Mouse (Mus musculus): Measurements from ENCODE around the gene Ephb6. TPM values are rescaled to one million over a fixed set of nuclear protein-coding genes. Genes with fewer than 3 reads are reported as not detected.
"Not testable (repeated sequence)": the region's sequence is repeated elsewhere in the genome, so short reads cannot be mapped to it uniquely, and the experiment has no call there.

Ephb6 gene
- polyA plus RNA-seq (2017; shearing (Covaris generic)), result 10 to 100 TPM in 1 of 2 experiments, 1 to 10 TPM in 1; 7.8 to 10.6 TPM

DNA sequence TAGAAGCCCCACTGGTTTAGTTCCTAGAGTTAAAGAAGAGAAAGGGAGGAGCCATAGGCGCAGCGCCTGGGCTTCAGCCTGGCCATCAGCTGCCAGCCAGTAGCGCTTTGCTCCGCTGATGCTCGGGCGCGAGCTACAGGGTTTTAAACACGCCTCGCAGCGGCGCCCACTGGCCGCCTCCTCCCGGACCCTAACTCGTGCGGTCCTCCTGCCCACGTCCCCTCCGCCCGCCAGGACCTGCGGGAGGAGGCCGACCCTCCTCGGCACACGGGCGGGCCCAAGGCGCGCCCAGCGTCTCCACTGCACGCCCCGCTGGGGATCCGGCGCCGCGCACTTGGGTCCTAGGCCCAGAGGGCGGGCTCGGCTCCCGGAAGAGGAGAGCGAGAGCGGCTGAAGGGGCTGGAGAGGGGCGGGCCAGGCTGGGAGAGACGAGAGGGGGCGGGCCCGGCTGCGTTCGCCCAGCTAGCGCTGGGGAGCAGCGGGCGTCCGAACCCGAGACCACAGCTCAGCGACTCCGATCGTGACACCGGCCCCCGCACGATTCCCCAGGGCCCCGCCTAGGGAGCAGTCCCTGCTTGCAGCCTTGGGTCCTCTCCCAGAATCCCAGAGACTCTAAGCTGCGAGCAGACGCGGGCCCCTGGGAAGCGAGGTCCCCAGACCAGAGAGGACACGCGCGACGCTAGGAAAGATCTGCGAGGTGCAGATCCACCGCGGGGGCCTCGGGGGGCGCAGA lies at the start of gene Ephb6:
TSS of gene Ephb6 (plus strand) at position 422 of the 733 bp plus-strand sequence.
- ATAC-seq, result peak; percentile 84

GRCm38 (mm10) chr6:41556389-41556788 lies 48.9 kb upstream of the Ephb6 start:
- no peak for ATAC-seq

DNA sequence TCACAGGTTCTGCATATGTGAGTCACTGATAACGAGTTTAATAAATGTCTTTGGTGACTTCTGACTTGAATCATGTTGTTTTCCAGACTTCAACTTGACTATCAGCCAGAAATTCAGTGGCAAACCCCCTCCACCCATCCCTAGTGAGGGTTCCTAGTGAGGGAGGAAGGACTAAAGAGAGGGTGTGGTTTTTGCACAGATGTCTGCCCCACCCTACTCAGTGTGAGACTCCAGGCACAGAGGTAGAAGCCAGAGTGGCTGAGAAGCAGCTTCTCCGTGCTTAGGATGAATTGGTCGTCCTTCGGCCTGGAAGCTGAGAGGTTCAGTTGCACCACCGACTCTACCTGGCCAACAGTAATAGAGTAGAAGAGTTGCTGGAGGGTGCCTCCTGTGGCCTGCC lies 47.8 kb upstream of the Ephb6 start:
- ATAC-seq, result no peak

- peak; percentile 20 for ATAC-seq
Measured at GRCm38 (mm10) chr6:41558271-41558670, 47.0 kb upstream of the Ephb6 start.

DNA sequence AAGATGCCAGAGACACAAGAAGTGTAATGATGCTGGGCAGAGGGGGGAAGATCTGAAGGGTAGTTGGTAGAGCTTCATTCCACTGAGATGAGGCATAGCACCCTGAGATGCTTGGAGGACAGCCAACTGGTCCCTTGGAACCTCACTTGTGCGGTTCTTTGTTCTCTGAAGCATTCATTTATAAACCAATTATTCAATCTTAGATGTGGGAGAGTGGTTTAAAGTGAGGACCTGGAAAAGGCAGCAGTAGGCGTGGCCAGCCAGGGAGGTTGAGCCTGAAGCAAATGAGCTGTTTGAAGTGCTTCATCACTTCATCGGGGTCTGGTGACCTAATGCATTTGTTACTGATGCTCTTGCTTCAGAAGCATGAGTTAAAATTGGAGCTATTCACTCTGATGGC lies 46.0 kb upstream of the Ephb6 start:
- no peak for ATAC-seq

DNA sequence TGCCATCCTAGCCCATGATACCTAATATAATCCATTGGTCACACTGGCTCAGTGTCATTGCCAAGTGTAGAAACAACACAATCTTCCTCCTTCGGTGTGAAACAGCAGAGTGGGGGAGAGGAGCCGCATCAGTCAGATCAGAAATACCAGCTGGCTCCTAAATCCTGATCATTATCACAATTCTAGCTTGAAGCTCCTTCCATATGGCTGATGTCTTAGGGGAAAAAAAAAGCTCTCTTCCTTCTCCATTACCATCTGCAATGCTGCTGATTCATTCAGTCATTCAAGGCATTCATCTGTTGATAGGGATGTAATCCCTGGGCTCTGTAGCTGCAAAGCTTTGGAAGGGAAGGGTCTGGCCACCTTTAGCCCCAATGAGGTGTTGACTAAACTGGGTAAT lies 45.0 kb upstream of the Ephb6 start:
- no peak for ATAC-seq

- ATAC-seq, result no peak
Measured at GRCm38 (mm10) chr6:41562598-41562997, 42.7 kb upstream of the Ephb6 start.

DNA sequence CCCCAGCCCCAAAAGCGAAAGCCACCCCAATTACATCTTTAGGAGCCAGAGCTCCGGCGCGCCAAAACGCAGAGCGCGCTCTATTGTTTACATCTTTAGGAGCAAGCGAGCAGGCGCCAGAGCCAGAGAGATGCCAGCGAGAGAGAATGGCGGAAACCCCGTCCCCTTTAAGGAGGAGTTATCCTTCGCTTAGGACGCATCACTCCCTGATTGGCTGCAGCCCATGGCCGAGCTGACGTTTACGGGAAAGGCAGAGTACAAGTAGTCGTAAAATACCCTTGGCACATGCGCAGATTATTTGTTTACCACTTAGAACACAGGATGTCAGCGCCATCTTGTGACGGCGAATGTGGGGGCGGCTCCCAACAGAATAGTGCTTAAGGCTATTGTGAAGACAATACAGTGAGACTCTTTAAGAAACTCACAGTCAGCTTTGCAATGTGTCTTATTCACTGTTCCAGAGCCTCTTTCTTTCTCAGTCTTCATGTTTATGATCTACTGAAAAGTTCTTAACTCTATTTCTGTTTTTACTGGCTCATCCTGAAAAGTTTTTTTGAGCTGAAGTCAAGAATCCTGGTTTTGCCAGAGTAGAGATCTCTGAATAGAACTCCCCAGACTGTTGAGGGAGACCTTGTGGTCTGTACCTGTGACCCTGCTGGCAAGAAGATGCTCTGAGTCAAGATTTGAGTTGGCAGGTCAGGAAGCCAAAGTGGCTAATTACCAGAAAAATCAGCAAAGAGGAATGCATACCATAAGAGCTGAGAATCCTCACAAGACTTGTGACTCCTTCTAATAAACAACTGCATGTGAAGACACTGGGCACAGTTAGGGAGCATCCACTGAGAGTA lies 42.0 kb upstream of the Ephb6 start:
- not testable (repeated sequence) for ATAC-seq

GRCm38 (mm10) chr6:41565261-41565660 lies 40.0 kb upstream of the Ephb6 start:
- no peak for ATAC-seq

GRCm38 (mm10) chr6:41566965-41567364 lies 38.3 kb upstream of the Ephb6 start:
- peak; percentile 36 for ATAC-seq

- no peak for ATAC-seq
Measured at GRCm38 (mm10) chr6:41569078-41569477, 36.2 kb upstream of the Ephb6 start.

- ATAC-seq, result no peak
Measured at GRCm38 (mm10) chr6:41576526-41577097, 28.7 kb upstream of the Ephb6 start.

DNA sequence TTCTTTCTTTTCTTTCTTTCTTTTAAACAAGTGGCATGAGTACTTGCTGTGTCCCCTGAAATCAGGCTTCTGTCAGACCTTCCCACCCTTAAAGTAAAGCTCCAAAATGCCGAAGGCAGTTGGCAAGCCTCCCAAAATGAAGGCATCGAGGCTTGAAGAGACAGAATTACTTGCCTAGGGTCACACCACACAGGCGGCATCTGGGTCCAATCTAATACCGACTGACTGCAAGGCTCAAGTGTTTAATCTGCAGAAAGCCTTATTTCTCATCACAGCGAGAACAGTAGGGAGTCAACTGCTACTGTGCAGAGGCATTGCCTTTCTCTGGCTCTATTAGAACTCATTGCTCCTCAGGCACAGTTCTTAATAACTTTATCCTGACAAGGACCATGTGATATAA lies 28.0 kb upstream of the Ephb6 start:
- ATAC-seq, result no peak

- no peak for ATAC-seq
Measured at GRCm38 (mm10) chr6:41581295-41581694, 24.0 kb upstream of the Ephb6 start.

DNA sequence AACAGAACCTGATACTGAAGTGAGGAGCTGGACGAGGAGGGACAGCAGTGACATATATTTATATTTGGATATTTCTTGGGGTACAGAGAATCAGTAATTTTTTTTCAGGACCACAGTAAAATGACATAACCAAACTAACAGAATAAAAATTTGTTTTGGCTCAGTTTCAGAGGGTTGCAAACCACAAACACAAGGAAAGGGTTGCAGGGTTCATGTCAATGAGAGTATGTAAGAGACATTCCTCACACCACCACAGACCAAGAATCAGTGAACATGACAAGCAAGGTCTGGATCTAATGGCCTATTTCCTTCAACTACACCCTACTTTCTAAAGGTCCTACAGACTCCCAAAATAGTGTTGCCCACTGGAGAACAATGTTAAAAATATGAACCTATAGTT lies 23.1 kb upstream of the Ephb6 start:
- no peak for ATAC-seq

GRCm38 (mm10) chr6:41604401-41605050 lies 756 bp upstream of the Ephb6 start:
- ATAC-seq, result peak; percentile 72

- ATAC-seq, result no peak
Measured at GRCm38 (mm10) chr6:41605794-41606104, 467 bp downstream of the Ephb6 start.

- no peak for ATAC-seq
Measured at GRCm38 (mm10) chr6:41606214-41606613, 932 bp downstream of the Ephb6 start.

DNA sequence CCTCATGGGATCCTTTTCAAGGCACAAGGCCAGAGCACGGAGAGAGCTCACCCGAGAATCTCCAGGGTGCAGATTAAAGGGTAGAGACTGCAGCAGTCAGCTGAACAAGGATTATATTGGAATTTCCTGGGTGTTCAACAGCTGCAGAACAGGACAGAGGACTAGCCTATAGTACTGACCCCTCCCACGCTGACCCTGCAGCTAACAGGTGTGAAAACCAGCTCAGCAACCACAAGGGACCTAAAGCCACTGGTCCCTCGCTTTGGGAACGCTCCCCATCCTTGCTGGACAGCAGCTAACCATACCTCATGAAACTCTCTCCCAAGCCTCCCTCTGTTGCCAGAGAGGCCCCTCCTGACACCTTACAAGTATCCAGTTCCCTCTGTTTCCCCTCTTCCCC lies 2.4 kb downstream of the Ephb6 start:
- no peak for ATAC-seq

DNA sequence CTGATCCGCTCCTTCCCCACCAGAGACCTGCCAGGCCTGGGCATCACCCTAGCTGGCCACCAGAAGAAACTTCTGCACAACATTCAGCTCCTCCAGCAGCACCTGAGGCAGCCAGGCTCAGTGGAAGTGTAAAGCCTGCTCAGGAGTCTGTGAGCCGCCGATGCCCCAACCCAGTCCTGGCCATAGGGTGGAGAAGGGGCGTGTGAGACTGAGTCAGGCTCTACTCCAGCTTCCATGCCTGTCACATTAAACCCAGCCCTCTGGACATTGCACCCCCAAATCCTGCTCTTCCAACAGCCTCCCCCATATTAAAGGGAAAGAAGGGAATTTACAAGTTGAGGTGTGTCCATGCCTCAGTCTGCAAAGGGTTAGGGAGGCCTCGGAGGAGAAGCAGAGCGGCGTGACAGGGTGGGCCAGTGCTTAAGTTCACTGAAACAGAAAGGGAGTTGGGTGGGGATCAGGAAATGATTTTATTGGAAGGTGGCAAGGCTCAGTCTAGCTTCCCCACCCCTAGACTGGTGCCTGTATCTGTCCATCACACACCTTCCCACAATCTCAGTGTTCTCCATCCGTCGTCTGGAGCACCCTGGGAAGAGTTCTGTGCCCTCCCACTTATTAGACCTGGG lies 15.0 kb downstream of the Ephb6 start:
- ATAC-seq, result no peak

GRCm38 (mm10) chr6:41621241-41621990 lies 16.1 kb downstream of the Ephb6 start:
- no peak for ATAC-seq

DNA sequence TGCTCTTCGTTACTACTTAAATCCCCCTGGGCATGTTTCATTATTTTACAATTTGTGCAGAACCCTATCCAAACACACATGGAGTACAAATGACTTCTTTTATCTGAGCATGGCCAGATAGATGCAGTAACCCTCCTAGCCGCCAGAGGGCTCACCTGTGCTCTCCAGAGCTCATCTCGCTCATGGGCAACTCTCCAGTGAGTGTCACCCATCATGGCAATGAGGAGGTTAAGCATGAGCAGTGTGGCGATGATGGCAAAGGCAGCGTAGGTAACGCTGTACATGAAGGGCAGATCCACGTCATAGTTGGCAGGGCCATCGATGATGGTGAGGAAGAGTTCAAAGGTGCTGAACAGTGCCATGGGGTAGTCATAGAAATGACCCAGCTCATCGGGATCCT lies 17.4 kb downstream of the Ephb6 start:
- ATAC-seq, result peak; percentile 61

Measured in activated CD4-positive, CD25-positive, alpha-beta regulatory T cell, adult 4 months (primary cell).